Mouse (Mus musculus): ENCODE results near the gene Usp29. TPM values are rescaled to one million over a fixed set of nuclear protein-coding genes. Genes with fewer than 3 reads are reported as not detected.
"Not testable (repeated sequence)": the region's sequence is repeated elsewhere in the genome, so short reads cannot be mapped to it uniquely, and the experiment has no call there.

The Usp29 gene
- polyA plus RNA-seq, 1 experiment from 2014 or later = 10.7 TPM

DNA sequence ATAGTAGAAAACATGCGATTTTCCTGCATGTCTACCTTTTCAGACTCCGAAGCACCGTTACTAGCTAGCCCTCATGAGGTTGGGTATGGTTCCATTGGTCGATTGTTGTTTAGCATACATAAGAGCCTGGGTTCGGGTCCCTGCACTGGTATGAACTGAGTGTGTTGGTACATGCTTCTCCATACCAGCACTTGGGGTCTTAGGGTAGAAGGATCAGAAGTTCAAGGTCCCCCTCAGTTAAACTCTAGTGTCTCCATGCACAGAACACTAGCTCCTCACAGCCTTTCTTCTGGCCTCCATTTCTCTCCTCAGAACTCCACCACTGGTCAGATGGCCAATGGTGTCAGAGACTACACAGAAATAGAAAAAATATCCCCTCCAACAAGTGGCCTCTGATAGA lies 159.5 kb downstream of the Usp29 start:
- Histone ChIP-seq H3K27ac (ENCODE audit: low read depth, low read length) (no peak overlapping the region), H3K4me3 (ENCODE audit: low read depth, low read length) (no peak overlapping the region), H3K4me2 (no peak overlapping the region), H3K27me3 (ENCODE audit: control insufficient read depth, insufficient read depth, low read length) (no peaks in the 10 kb centered on the region), H3K4me1 (ENCODE audit: control insufficient read depth, insufficient read depth, low read length) (peaks cover 2% of the 10 kb centered on the region; the same call in 1 of the 2 replicates), H3K36me3 (ENCODE audit: control insufficient read depth, insufficient read depth, low read length) (no peaks in the 10 kb centered on the region), H3K9me3 (ENCODE audit: control insufficient read depth, low read length) (no peaks in the 10 kb centered on the region), H3K9ac (ENCODE audit: low read length) (no peak overlapping the region)
- ATAC-seq (ENCODE audit: low FRiP score) (no peak), DNase-seq (ENCODE audit: low spot score, missing footprints) (peak; percentile 75)
- WGBS = 92% methylated on average over 5 of the region's 5 CpGs

DNA sequence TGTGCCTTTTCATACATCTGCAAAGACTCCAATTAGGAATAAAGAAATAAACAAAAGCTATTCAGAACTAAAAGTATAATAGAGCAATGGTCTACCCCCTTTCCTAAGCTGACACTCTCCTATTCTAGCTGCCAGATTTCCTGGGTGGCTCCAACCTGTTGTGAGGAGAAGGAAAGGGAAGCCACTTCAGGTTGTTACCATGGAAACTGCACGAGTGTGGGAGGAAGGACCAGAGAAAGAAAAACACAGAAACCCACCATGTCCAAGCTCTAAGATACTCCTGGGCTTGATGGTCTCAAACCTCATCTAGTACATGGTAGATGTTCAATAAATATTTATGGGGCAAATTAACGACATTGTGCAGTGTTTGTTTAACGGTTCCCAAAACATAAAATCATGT lies 160.8 kb downstream of the Usp29 start:
- no peaks in the 10 kb centered on the region for H3K36me3 ChIP-seq (ENCODE audit: control insufficient read depth, insufficient read depth, low read length)
- H3K27me3 ChIP-seq (ENCODE audit: control insufficient read depth, insufficient read depth, low read length) = no peaks in the 10 kb centered on the region
- no peak overlapping the region for H3K9ac ChIP-seq (ENCODE audit: low read length)
- H3K4me2 ChIP-seq = no peak overlapping the region
- peak; percentile 62 for DNase-seq (ENCODE audit: low spot score, missing footprints)
- peaks cover 2% of the 10 kb centered on the region; the same call in 1 of the 2 replicates for H3K4me1 ChIP-seq (ENCODE audit: control insufficient read depth, insufficient read depth, low read length)
- H3K9me3 ChIP-seq (ENCODE audit: control insufficient read depth, low read length) = no peaks in the 10 kb centered on the region
- 67% methylated on average over 3 of the region's 3 CpGs for WGBS
- no peak overlapping the region for H3K27ac ChIP-seq (ENCODE audit: low read depth, low read length)
- no peak for ATAC-seq (ENCODE audit: low FRiP score)
- no peak overlapping the region for H3K4me3 ChIP-seq (ENCODE audit: low read depth, low read length)

DNA sequence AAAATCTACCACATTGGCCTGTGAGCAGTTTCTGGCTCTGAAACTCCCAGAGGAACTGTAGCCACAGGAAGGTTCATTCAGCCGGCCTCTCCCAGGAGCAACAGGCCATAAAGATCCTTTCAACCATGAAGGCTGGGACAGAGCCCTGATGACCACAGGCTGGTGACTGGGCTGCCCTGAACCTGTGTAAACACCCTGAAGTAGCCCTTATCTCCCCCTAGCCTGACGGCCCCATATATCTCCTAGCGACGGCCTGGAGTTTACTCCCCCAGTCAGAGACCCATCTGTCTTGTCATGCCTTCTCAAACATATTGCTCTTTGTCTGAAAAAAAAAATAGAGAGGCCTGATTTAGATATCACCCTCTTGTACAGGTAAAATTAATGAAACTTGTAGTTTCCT lies 166.6 kb downstream of the Usp29 start:
- not testable (repeated sequence) for H3K9ac ChIP-seq (ENCODE audit: low read length); H3K36me3 ChIP-seq (ENCODE audit: control insufficient read depth, insufficient read depth, low read length); H3K4me3 ChIP-seq (ENCODE audit: low read depth, low read length); H3K9me3 ChIP-seq (ENCODE audit: control insufficient read depth, low read length); H3K27me3 ChIP-seq (ENCODE audit: control insufficient read depth, insufficient read depth, low read length); H3K4me1 ChIP-seq (ENCODE audit: control insufficient read depth, insufficient read depth, low read length); H3K27ac ChIP-seq (ENCODE audit: low read depth, low read length); H3K4me2 ChIP-seq; ATAC-seq (ENCODE audit: low FRiP score)
- peak; percentile 19 for DNase-seq (ENCODE audit: low spot score, missing footprints)
- 47% methylated on average over 4 of the region's 4 CpGs for WGBS

DNA sequence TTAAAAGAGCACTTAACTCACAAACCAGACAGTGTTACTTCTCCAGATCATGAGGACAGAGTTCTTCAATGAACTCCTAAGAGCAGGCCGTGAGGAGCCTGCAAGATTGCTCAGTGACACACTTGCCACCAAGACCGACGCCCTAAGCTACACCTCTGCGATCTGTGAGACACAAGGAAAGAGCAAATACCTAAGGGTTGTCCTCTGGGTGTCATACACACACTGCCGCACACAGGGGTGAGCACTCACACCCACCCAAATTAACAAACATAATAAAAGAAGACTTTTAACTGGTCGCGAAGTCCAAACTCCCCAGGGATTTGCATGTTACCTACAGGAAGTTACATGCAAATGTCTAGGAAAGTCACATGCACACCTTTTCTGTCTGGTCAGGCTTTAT lies 170.3 kb downstream of the Usp29 start:
- Histone ChIP-seq H3K9ac (ENCODE audit: low read length) (no peak overlapping the region), H3K36me3 (ENCODE audit: control insufficient read depth, insufficient read depth, low read length) (no peaks in the 10 kb centered on the region), H3K4me1 (ENCODE audit: control insufficient read depth, insufficient read depth, low read length) (no peaks in the 10 kb centered on the region), H3K27ac (ENCODE audit: low read depth, low read length) (no peak overlapping the region), H3K27me3 (ENCODE audit: control insufficient read depth, insufficient read depth, low read length) (no peaks in the 10 kb centered on the region), H3K4me3 (ENCODE audit: low read depth, low read length) (no peak overlapping the region), H3K4me2 (no peak overlapping the region), H3K9me3 (ENCODE audit: control insufficient read depth, low read length) (no peaks in the 10 kb centered on the region)
- 94% methylated on average over 7 of the region's 7 CpGs for WGBS
- no peak for ATAC-seq (ENCODE audit: low FRiP score)
- peak; percentile 77 for DNase-seq (ENCODE audit: low spot score, missing footprints)

DNA sequence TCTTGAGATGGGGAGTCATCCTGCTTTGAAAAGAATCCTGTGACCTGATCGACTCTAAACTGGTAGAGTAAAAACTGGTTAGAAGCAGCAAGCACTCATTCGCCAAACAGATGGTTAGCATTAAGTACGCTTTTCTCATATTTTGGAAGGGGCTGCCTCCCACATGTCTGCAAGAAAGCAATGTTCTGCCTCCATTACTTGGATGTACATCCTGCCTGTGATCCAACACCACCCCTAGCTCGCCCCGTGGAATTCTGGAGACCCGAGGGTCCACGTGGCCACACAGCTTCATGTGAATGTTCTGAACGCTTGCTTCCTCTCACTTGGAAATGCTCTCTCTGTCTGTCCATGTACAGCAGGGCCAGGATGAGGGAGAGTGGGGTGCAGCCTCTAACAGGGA lies 173.1 kb downstream of the Usp29 start:
- no peak overlapping the region for H3K4me2 ChIP-seq
- ATAC-seq (ENCODE audit: low FRiP score) = no peak
- peak; percentile 8 for DNase-seq (ENCODE audit: low spot score, missing footprints)
- H3K4me3 ChIP-seq (ENCODE audit: low read depth, low read length) = no peak overlapping the region
- no peaks in the 10 kb centered on the region for H3K4me1 ChIP-seq (ENCODE audit: control insufficient read depth, insufficient read depth, low read length)
- H3K36me3 ChIP-seq (ENCODE audit: control insufficient read depth, insufficient read depth, low read length) = no peaks in the 10 kb centered on the region
- no peaks in the 10 kb centered on the region for H3K9me3 ChIP-seq (ENCODE audit: control insufficient read depth, low read length)
- H3K27me3 ChIP-seq (ENCODE audit: control insufficient read depth, insufficient read depth, low read length) = no peaks in the 10 kb centered on the region
- 87% methylated on average over 8 of the region's 8 CpGs for WGBS
- H3K27ac ChIP-seq (ENCODE audit: low read depth, low read length) = no peak overlapping the region
- no peak overlapping the region for H3K9ac ChIP-seq (ENCODE audit: low read length)

DNA sequence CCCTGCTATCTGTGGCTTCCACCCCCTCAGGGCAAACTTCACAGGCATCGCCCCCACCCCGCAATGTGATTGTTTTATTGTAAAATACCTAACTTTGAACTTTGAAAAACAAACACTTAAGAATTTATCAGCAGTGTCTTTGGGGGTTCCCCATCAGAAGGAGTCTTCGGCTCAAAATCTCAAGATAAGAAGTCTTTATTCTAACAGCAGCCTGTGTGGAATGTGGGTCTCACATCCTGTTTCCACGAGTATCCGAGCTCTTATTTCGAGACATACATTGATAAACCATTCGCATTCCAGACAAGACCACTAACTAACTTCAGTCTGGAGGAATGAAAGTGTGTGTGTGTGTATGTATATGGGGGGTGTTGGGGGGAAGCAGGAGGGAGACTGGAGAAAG lies 180.1 kb downstream of the Usp29 start:
- Histone ChIP-seq H3K27me3 (ENCODE audit: control insufficient read depth, insufficient read depth, low read length) (no peaks in the 10 kb centered on the region), H3K9ac (ENCODE audit: low read length) (no peak overlapping the region), H3K36me3 (ENCODE audit: control insufficient read depth, insufficient read depth, low read length) (no peaks in the 10 kb centered on the region), H3K4me2 (no peak overlapping the region), H3K9me3 (ENCODE audit: control insufficient read depth, low read length) (no peaks in the 10 kb centered on the region), H3K4me3 (ENCODE audit: low read depth, low read length) (no peak overlapping the region), H3K27ac (ENCODE audit: low read depth, low read length) (no peak overlapping the region), H3K4me1 (ENCODE audit: control insufficient read depth, insufficient read depth, low read length) (peaks cover 13% of the 10 kb centered on the region; the same call in 1 of the 2 replicates)
- ATAC-seq (ENCODE audit: low FRiP score) (no peak), DNase-seq (ENCODE audit: low spot score, missing footprints) (peak; percentile 67)
- 78% methylated on average over 7 of the region's 7 CpGs for WGBS

DNA sequence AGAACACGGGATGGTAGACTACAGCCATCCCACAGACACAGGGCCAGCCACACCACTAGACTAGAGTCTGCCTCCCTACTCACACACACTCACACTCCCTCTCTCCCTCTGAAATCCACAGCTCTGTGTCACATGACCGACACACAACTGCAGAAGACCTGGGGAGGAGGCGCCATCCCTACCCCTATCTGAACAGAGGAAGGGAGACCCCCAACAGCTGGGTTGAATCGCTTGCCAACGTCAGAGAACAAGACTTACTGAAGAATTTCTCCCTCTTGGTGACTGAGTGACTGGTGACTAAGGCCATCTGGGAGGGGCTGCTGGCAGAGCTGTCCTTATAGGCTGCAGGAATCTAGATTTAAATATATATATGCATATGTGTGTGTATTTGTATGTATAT lies 181.4 kb downstream of the Usp29 start:
- 74% methylated on average over 5 of the region's 5 CpGs for WGBS

DNA sequence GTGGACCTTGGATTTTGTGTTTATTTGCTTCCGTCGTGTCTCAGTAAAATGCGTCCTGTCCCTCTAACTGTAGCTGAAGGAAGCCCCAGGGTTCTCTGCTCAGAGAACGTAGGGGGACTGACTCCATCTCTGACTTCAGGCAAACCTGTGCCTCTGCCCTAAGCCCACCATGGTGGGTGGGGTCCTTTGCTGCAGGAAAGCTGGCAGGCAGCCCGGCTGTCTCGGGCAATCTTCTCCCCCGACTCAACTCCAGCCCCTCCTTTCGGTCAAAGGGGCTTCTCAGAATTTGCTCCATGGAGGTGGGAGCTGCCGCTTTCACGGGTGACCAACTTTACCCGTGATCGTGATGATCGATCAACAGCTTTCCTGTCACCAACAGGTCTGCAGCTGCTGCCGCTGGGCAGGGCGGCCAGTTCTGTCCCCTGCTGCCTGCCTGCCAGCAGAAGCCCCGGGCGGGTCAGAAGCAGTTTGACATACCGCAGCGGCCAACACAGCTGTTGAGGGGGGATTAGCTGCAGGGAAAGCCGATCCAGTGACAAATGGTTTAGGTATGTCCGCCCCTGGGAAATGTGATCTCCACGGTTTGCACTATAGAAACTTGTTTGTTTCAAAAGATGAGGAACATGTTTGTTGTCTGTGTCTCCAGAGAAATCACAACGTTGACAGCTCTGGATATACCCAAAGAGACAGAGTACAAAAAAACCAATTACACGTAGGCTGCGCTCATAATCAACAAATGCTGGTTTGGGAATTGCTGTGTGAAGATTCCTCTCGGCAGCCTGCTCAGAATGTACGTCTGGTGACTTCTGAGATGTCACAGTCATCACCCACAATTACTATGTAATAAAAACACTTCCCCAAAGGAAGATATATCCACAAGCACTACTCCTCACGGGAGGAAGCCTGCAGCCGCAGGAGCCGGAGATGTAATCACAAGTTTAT lies 183.3 kb downstream of the Usp29 start:
- 16% methylated on average over 30 of the region's 30 CpGs for WGBS
- Histone ChIP-seq H3K4me1 (ENCODE audit: control insufficient read depth, insufficient read depth, low read length) (peaks cover 16% of the 10 kb centered on the region; the same call in 1 of the 2 replicates), H3K4me3 (ENCODE audit: low read depth, low read length) (peak overlapping the region; percentile 27), H3K9ac (ENCODE audit: low read length) (peak overlapping the region; percentile 39; the same call in 1 of the 2 replicates), H3K36me3 (ENCODE audit: control insufficient read depth, insufficient read depth, low read length) (no peaks in the 10 kb centered on the region), H3K9me3 (ENCODE audit: control insufficient read depth, low read length) (no peaks in the 10 kb centered on the region), H3K27me3 (ENCODE audit: control insufficient read depth, insufficient read depth, low read length) (no peaks in the 10 kb centered on the region), H3K4me2 (peak overlapping the region; percentile 44), H3K27ac (ENCODE audit: low read depth, low read length) (peak overlapping the region; percentile 8; the same call in 1 of the 2 replicates)
- DNase-seq (ENCODE audit: low spot score, missing footprints) = peak; percentile 92
- ATAC-seq (ENCODE audit: low FRiP score) = peak; percentile 77

More for the DNA sequence above, 181.4 kb downstream of the Usp29 start:
- no peaks in the 10 kb centered on the region for H3K36me3 ChIP-seq (ENCODE audit: control insufficient read depth, insufficient read depth, low read length)
- H3K9ac ChIP-seq (ENCODE audit: low read length) = no peak overlapping the region
- no peak for ATAC-seq (ENCODE audit: low FRiP score)
- no peaks in the 10 kb centered on the region for H3K9me3 ChIP-seq (ENCODE audit: control insufficient read depth, low read length)
- no peaks in the 10 kb centered on the region for H3K27me3 ChIP-seq (ENCODE audit: control insufficient read depth, insufficient read depth, low read length)
- no peak overlapping the region for H3K27ac ChIP-seq (ENCODE audit: low read depth, low read length)
- H3K4me3 ChIP-seq (ENCODE audit: low read depth, low read length) = no peak overlapping the region
- peaks cover 13% of the 10 kb centered on the region; the same call in 1 of the 2 replicates for H3K4me1 ChIP-seq (ENCODE audit: control insufficient read depth, insufficient read depth, low read length)
- no peak overlapping the region for H3K4me2 ChIP-seq
- DNase-seq (ENCODE audit: low spot score, missing footprints) = peak; percentile 45

DNA sequence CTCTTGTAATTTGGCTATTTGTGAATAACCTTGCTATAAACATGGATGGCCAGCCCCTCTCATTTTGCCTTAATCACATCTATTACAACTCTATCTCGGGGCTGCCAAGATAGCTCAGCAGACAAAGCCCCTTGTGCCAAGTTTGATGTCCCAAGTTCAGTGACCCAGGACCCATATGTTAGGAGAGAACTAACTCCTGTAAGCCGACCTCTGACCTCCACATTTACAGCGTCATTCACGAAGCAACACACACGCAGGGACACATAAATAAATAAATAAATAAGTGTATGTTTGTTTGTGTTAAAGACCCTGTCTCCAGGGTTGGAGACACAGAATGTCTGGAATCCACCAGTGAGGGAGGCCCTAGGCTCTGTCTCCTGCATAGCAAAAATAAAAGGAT lies 186.7 kb downstream of the Usp29 start:
- no peak overlapping the region for H3K4me3 ChIP-seq (ENCODE audit: low read depth, low read length)
- no peak overlapping the region for H3K9ac ChIP-seq (ENCODE audit: low read length)
- H3K4me2 ChIP-seq = no peak overlapping the region
- 72% methylated on average over 5 of the region's 5 CpGs for WGBS
- H3K9me3 ChIP-seq (ENCODE audit: control insufficient read depth, low read length) = no peaks in the 10 kb centered on the region
- ATAC-seq (ENCODE audit: low FRiP score) = no peak
- peak; percentile 72 for DNase-seq (ENCODE audit: low spot score, missing footprints)
- H3K4me1 ChIP-seq (ENCODE audit: control insufficient read depth, insufficient read depth, low read length) = peaks cover 16% of the 10 kb centered on the region; the same call in 1 of the 2 replicates
- no peaks in the 10 kb centered on the region for H3K27me3 ChIP-seq (ENCODE audit: control insufficient read depth, insufficient read depth, low read length)
- no peak overlapping the region for H3K27ac ChIP-seq (ENCODE audit: low read depth, low read length)
- H3K36me3 ChIP-seq (ENCODE audit: control insufficient read depth, insufficient read depth, low read length) = no peaks in the 10 kb centered on the region

All from midbrain, embryonic 11.5 days (tissue).